Mouse (Mus musculus) 3134 (cell line): ENCODE measurements around the gene Neo1.

Experiments used
- DNase-seq: peaks from one replicate; pipeline ENCODE4 v3.0.0-alpha.2; 2011; ENCODE audit warnings: low spot score; ENCODE audit not compliant: insufficient read length; ENCODE audit errors: extremely low read depth

The Neo1 gene

GRCm38 (mm10) chr9:58871141-58871540 lies 165.1 kb downstream of the Neo1 start:
- no peak for DNase-seq

GRCm38 (mm10) chr9:58863826-58864225 lies 172.4 kb downstream of the Neo1 start:
- no peak for DNase-seq

GRCm38 (mm10) chr9:58859080-58859635 lies 177.1 kb downstream of the Neo1 start:
- no peak for DNase-seq

GRCm38 (mm10) chr9:58854931-58855330 lies 181.3 kb downstream of the Neo1 start:
- DNase-seq: no peak

GRCm38 (mm10) chr9:58849576-58850315 lies 186.5 kb downstream of the Neo1 start:
- no peak for DNase-seq

- no peak for DNase-seq
Measured at GRCm38 (mm10) chr9:58847676-58848075, 188.6 kb downstream of the Neo1 start.

GRCm38 (mm10) chr9:58847008-58847407 lies 189.2 kb downstream of the Neo1 start:
- no peak for DNase-seq

GRCm38 (mm10) chr9:58844597-58844996 lies 191.6 kb downstream of the Neo1 start:
- DNase-seq: no peak

- peak; percentile 26 for DNase-seq
Measured at GRCm38 (mm10) chr9:58841655-58842054, 194.6 kb downstream of the Neo1 start.

- DNase-seq: no peak
Measured at GRCm38 (mm10) chr9:58838504-58838903, 197.7 kb downstream of the Neo1 start.

- no peak for DNase-seq
Measured at GRCm38 (mm10) chr9:58837174-58837573, 199.1 kb downstream of the Neo1 start.

- no peak for DNase-seq
Measured at GRCm38 (mm10) chr9:58832939-58833338, 203.3 kb downstream of the Neo1 start.

GRCm38 (mm10) chr9:58829627-58830026 lies 206.6 kb downstream of the Neo1 start:
- no peak for DNase-seq
